Mouse (Mus musculus) CH12.LX (cell line): ENCODE measurements at regions not wholly inside any gene's neighbourhood (a gene's known extent, or its start where the extent isn't known, plus 50 kb on each side); places are given as distances from the start of the nearest gene placed in this dataset.

Source experiments
- DNase-seq: peaks from one replicate; pipeline ENCODE4 v3.0.0-alpha.2; 2013; ENCODE audit errors: extremely low read depth
- H3K27ac ChIP-seq: 2 replicates; pipeline ENCODE4 v1.5.1; 2012; ENCODE audit warnings: low read depth, mild to moderate bottlenecking, control low read depth, moderate library complexity; ENCODE audit not compliant: insufficient read depth
- H3K27me3 ChIP-seq: replicated peaks from 2 replicates; pipeline ENCODE3; 2012; ENCODE audit warnings: inconsistent platforms
- H3K36me3 ChIP-seq, 2 experiments: replicated peaks in 1 of 2; 2 replicates each; pipeline versions ENCODE3 to v1.6.1; 2012; ENCODE audit warnings: inconsistent platforms in 1 of 2, low read length in 1 of 2, mild to moderate bottlenecking in 1 of 2, mixed read lengths in 1 of 2, moderate library complexity in 1 of 2; ENCODE audit not compliant: control insufficient read depth in 1 of 2, insufficient read depth in 1 of 2
- H3K4me1 ChIP-seq, 2 experiments: 2 replicates each; pipeline ENCODE4 v1.6.1; 2012; ENCODE audit warnings: inconsistent platforms in 1 of 2, moderate library complexity in 1 of 2; ENCODE audit not compliant: insufficient read depth in 2 of 2, control insufficient read depth in 1 of 2
- H3K4me2 ChIP-seq: 2 replicates; pipeline ENCODE4 v1.6.1; 2012; ENCODE audit warnings: low read depth, mild to moderate bottlenecking, control low read depth; ENCODE audit not compliant: poor library complexity, insufficient read depth, severe bottlenecking
- H3K4me3 ChIP-seq, 3 experiments: fragments of 150-350 bp in 1 of 3; sonication (generic) in 1 of 3; replicated peaks in 1 of 3; 2 replicates each; pipeline versions ENCODE3 to v1.5.1; 2011 to 2012; ENCODE audit warnings: low read depth in 2 of 3, low read length in 2 of 3, mild to moderate bottlenecking in 2 of 3, moderate library complexity in 2 of 3, control low read depth in 1 of 3, improper control_type of control experiment in 1 of 3, inconsistent platforms in 1 of 3, mixed read lengths in 1 of 3; ENCODE audit not compliant: poor library complexity in 1 of 3
- H3K79me2 ChIP-seq: replicated peaks from 2 replicates; pipeline ENCODE4 v1.6.1; 2012; ENCODE audit warnings: mild to moderate bottlenecking, moderate library complexity; ENCODE audit not compliant: control insufficient read depth, poor library complexity, insufficient read depth, severe bottlenecking; ENCODE audit errors: extremely low read depth
- H3K9ac ChIP-seq: 2 replicates; pipeline ENCODE4 v1.6.1; 2012; ENCODE audit warnings: low read depth, mild to moderate bottlenecking, control low read depth, moderate library complexity; ENCODE audit not compliant: insufficient read depth
- H3K9me3 ChIP-seq: replicated peaks from 2 replicates; pipeline ENCODE3; 2012; ENCODE audit warnings: low read length, inconsistent platforms, mixed read lengths
- BHLHE40 ChIP-seq: IDR thresholded peaks from 2 replicates; pipeline ENCODE4 v1.6.1; 2011; ENCODE audit warnings: mild to moderate bottlenecking, low read depth, low read length, improper control_type of control experiment
- CHD1 ChIP-seq: IDR thresholded peaks from 2 replicates; pipeline ENCODE4 v1.6.1; 2012; ENCODE audit warnings: low read depth, low read length, improper control_type of control experiment, inconsistent platforms
- CHD2 ChIP-seq: IDR thresholded peaks from 2 replicates; pipeline ENCODE4 v1.6.1; 2011; ENCODE audit warnings: low read length, improper control_type of control experiment
- CTCF ChIP-seq, 2 experiments: IDR thresholded peaks in 1 of 2; conservative IDR thresholded peaks in 1 of 2; 2 replicates each; pipeline ENCODE4 v1.5.1; 2011 to 2012; ENCODE audit warnings: low read depth in 2 of 2, low read length in 2 of 2, improper control_type of control experiment in 1 of 2, inconsistent platforms in 1 of 2, mild to moderate bottlenecking in 1 of 2, moderate library complexity in 1 of 2
- E2F4 ChIP-seq: IDR thresholded peaks from 2 replicates; pipeline ENCODE4 v1.6.1; 2011; ENCODE audit warnings: low read depth, low read length, improper control_type of control experiment; ENCODE audit not compliant: insufficient replicate concordance
- ELF1 ChIP-seq: IDR thresholded peaks from 2 replicates; pipeline ENCODE4 v1.6.1; 2014; ENCODE audit warnings: low read depth, mild to moderate bottlenecking, inconsistent platforms, low read length, improper control_type of control experiment
- EP300 ChIP-seq: IDR thresholded peaks from 2 replicates; pipeline ENCODE4 v1.6.1; 2011; ENCODE audit warnings: low read length, improper control_type of control experiment
- ETS1 ChIP-seq: conservative IDR thresholded peaks from 2 replicates; pipeline ENCODE4 v1.6.1; 2012; ENCODE audit warnings: low read depth, mild to moderate bottlenecking, inconsistent platforms, low read length, improper control_type of control experiment, moderate library complexity
- GABPA ChIP-seq: IDR thresholded peaks from 2 replicates; pipeline ENCODE4 v1.6.1; 2012; ENCODE audit warnings: low read depth, low read length, improper control_type of control experiment, inconsistent platforms; ENCODE audit not compliant: insufficient replicate concordance
- HCFC1 ChIP-seq: IDR thresholded peaks from 2 replicates; pipeline ENCODE4 v1.6.1; 2012; ENCODE audit warnings: low read depth, mild to moderate bottlenecking, inconsistent platforms, low read length, improper control_type of control experiment
- IRF4 ChIP-seq: IDR thresholded peaks from 2 replicates; pipeline ENCODE4 v1.6.1; 2014; ENCODE audit warnings: low read depth, mild to moderate bottlenecking, inconsistent platforms, low read length, improper control_type of control experiment
- JUN ChIP-seq: IDR thresholded peaks from 2 replicates; pipeline ENCODE4 v1.6.1; 2011; ENCODE audit warnings: low read depth, mild to moderate bottlenecking, low read length, improper control_type of control experiment, moderate library complexity; ENCODE audit not compliant: insufficient read depth
- JUND ChIP-seq: conservative IDR thresholded peaks from 2 replicates; pipeline ENCODE4 v1.6.1; 2011; ENCODE audit warnings: low read depth, low read length, improper control_type of control experiment
- KAT2A ChIP-seq: IDR thresholded peaks from 2 replicates; pipeline ENCODE4 v1.6.1; 2012; ENCODE audit warnings: low read length, improper control_type of control experiment, inconsistent platforms; ENCODE audit not compliant: insufficient replicate concordance
- MAFK ChIP-seq: IDR thresholded peaks from 2 replicates; pipeline ENCODE4 v1.6.1; 2011; ENCODE audit warnings: low read length, improper control_type of control experiment; ENCODE audit not compliant: insufficient replicate concordance
- MAX ChIP-seq: IDR thresholded peaks from 2 replicates; pipeline ENCODE4 v1.6.1; 2011; ENCODE audit warnings: low read length, improper control_type of control experiment
- MAZ ChIP-seq: IDR thresholded peaks from 2 replicates; pipeline ENCODE4 v1.6.1; 2012; ENCODE audit warnings: low read depth, mild to moderate bottlenecking, inconsistent platforms, low read length, improper control_type of control experiment, moderate library complexity
- MEF2A ChIP-seq: IDR thresholded peaks from 2 replicates; pipeline ENCODE4 v1.6.1; 2014; ENCODE audit warnings: low read depth, mild to moderate bottlenecking, inconsistent platforms, low read length, improper control_type of control experiment, borderline replicate concordance
- MXI1 ChIP-seq: IDR thresholded peaks from 2 replicates; pipeline ENCODE4 v1.6.1; 2011; ENCODE audit warnings: mild to moderate bottlenecking, low read depth, low read length, improper control_type of control experiment
- MYC ChIP-seq: IDR thresholded peaks from 2 replicates; pipeline ENCODE4 v1.6.1; 2011; ENCODE audit warnings: low read depth, mild to moderate bottlenecking, improper control_type of control experiment, low read length
- NELFE ChIP-seq: IDR thresholded peaks from 2 replicates; pipeline ENCODE4 v1.6.1; 2011; ENCODE audit warnings: low read depth, low read length, improper control_type of control experiment
- NRF1 ChIP-seq: IDR thresholded peaks from 2 replicates; pipeline ENCODE4 v1.6.1; 2014; ENCODE audit warnings: low read depth, mild to moderate bottlenecking, inconsistent platforms, low read length, improper control_type of control experiment, moderate library complexity
- PAX5 ChIP-seq: IDR thresholded peaks from 2 replicates; pipeline ENCODE4 v1.6.1; 2012; ENCODE audit warnings: low read length, inconsistent platforms, mixed read lengths
- POLR2A ChIP-seq: IDR thresholded peaks from 2 replicates; pipeline ENCODE4 v1.6.1; 2011; ENCODE audit warnings: low read depth, mild to moderate bottlenecking, improper control_type of control experiment, low read length
- POLR2AphosphoS2 ChIP-seq: IDR thresholded peaks from 2 replicates; pipeline ENCODE4 v1.6.1; 2011; ENCODE audit warnings: low read depth, low read length, improper control_type of control experiment
- RAD21 ChIP-seq: IDR thresholded peaks from 2 replicates; pipeline ENCODE4 v1.6.1; 2011; ENCODE audit warnings: low read depth, mild to moderate bottlenecking, low read length, improper control_type of control experiment, moderate library complexity
- RCOR1 ChIP-seq: conservative IDR thresholded peaks from 2 replicates; pipeline ENCODE4 v1.6.1; 2012; ENCODE audit warnings: low read depth, mild to moderate bottlenecking, inconsistent platforms, low read length, improper control_type of control experiment
- SIN3A ChIP-seq: IDR thresholded peaks from 2 replicates; pipeline ENCODE4 v1.6.1; 2012; ENCODE audit warnings: low read length, improper control_type of control experiment, inconsistent platforms
- SMC3 ChIP-seq: IDR thresholded peaks from 2 replicates; pipeline ENCODE4 v1.6.1; 2011; ENCODE audit warnings: low read depth, low read length, improper control_type of control experiment
- TBP ChIP-seq: conservative IDR thresholded peaks from 2 replicates; pipeline ENCODE4 v1.6.1; 2011; ENCODE audit warnings: low read depth, low read length, improper control_type of control experiment
- TCF12 ChIP-seq: IDR thresholded peaks from 2 replicates; pipeline ENCODE4 v1.6.1; 2014; ENCODE audit warnings: low read depth, mild to moderate bottlenecking, inconsistent platforms, low read length, improper control_type of control experiment
- UBTF ChIP-seq: IDR thresholded peaks from 2 replicates; pipeline ENCODE4 v1.6.1; 2012; ENCODE audit warnings: low read depth, mild to moderate bottlenecking, inconsistent platforms, low read length, improper control_type of control experiment, moderate library complexity
- USF1 ChIP-seq: IDR thresholded peaks from 2 replicates; pipeline ENCODE4 v1.6.1; 2014; ENCODE audit warnings: low read depth, mild to moderate bottlenecking, inconsistent platforms, low read length, improper control_type of control experiment
- USF2 ChIP-seq: conservative IDR thresholded peaks from 2 replicates; pipeline ENCODE4 v1.6.1; 2011; ENCODE audit warnings: low read depth, low read length, improper control_type of control experiment
- ZC3H11A ChIP-seq: IDR thresholded peaks from 2 replicates; pipeline ENCODE4 v1.6.1; 2012; ENCODE audit warnings: low read depth, mild to moderate bottlenecking, inconsistent platforms, low read length, improper control_type of control experiment
- ZKSCAN1 ChIP-seq: IDR thresholded peaks from 2 replicates; pipeline ENCODE4 v1.6.1; 2012; ENCODE audit warnings: low read depth, inconsistent platforms, low read length, improper control_type of control experiment, borderline replicate concordance
- ZMIZ1 ChIP-seq: IDR thresholded peaks from 2 replicates; pipeline ENCODE4 v1.6.1; 2012; ENCODE audit warnings: low read depth, mild to moderate bottlenecking, inconsistent platforms, low read length, improper control_type of control experiment
- ZNF384 ChIP-seq: IDR thresholded peaks from 2 replicates; pipeline ENCODE4 v1.6.1; 2012; ENCODE audit warnings: low read depth, low read length, improper control_type of control experiment, inconsistent platforms
- dilution Hi-C: fragments of 300-500 bp; cut with MboI; formaldehyde crosslinking; loops from 2 replicates; pipeline ENCODE4 v1.14.3; 2020; ENCODE audit warnings: low sequenced_read_pairs; ENCODE audit not compliant: extremely low pct_unique_long_range_greater_than_20kb, extremely low pct_ligation_motif_present
- in situ Hi-C: fragments of 300-500 bp; cut with MboI; formaldehyde crosslinking; loops from 3 replicates; pipeline ENCODE4 v1.14.3; 2019; ENCODE audit warnings: low sequenced_read_pairs, low pct_ligation_motif_present, low pct_unique_long_range_greater_than_20kb, mixed read lengths

DNA sequence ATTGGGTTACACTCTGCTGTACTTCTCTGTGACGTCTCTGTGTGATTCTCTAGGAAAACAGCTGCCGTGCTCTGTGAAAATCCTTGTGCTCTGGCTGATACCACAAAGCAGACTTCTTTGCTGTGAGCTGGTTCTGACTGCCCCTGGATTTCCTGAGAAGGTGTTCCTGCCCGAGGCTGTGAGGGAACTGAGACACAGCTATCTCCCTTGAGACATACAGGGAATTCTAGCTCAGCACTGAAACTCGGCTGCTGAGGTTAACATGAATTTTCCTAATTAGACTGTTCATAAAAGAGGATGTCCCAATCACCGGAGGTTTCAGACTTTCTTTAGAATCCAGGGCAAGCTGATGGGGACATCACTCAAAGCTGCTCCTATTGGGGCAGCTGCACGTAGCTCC is 233.4 kb upstream of the Bmper start:
- Histone ChIP-seq H3K9me3 (no peaks in the 10 kb centered on the region), H3K27me3 (no peaks in the 10 kb centered on the region), H3K9ac (no peak overlapping the region), H3K79me2 (no peaks in the 10 kb centered on the region)
- TF ChIP-seq CHD1 (no peak), SMC3 (0 out of 2 replicates have a peak, but pooled peaks have one; percentile 2), JUND (no peak; the same call in 1 of the 2 replicates), MEF2A (peak; percentile 57; the same call in 1 of the 2 replicates), POLR2AphosphoS2 (no peak), MAFK (peak; percentile 65), ZNF384 (no peak), NELFE (no peak), MYC (no peak), JUN (no peak), MAZ (no peak), POLR2A (no peak), CTCF (conservative IDR thresholded peaks at IDR 0.05 in 1 of 2, IDR thresholded peaks at IDR 0.05 in 1 of 2; ENCODE audit: low read depth in 2 of 2, low read length in 2 of 2) (no peak), GABPA (no peak), TBP (0 out of 2 replicates have a peak, but pooled peaks have one; percentile 33), RCOR1 (no peak), ZMIZ1 (no peak), IRF4 (peak; percentile 92), EP300 (peak; percentile 92), HCFC1 (no peak), ETS1 (peak; percentile 79), ZC3H11A (no peak), KAT2A (0 out of 2 replicates have a peak, but pooled peaks have one; percentile 24), SIN3A (peak; percentile 46), NRF1 (no peak), E2F4 (no peak), USF2 (no peak), TCF12 (peak; percentile 57), UBTF (no peak), ZKSCAN1 (no peak), USF1 (no peak), PAX5 (no peak), BHLHE40 (peak; percentile 79), MXI1 (no peak), RAD21 (no peak; the same call in none of the 2 replicates), ELF1 (no peak), MAX (no peak), CHD2 (peak; percentile 51; the same call in 1 of the 2 replicates)
- TF ChIP-seq, all 38 proteins: peak for 12
- Histone ChIP-seq H3K27ac (no peak overlapping the region), H3K36me3 (no peaks in the 10 kb centered on the region), H3K4me3 (no peak overlapping the region), H3K4me1 (peaks cover 8 to 51% of the 10 kb centered on the region in 2 experiments), H3K4me2 (peak overlapping the region; percentile 14; the same call in 1 of the 2 replicates)
- dilution Hi-C loops, result no loop called here
- DNase-seq, result peak; percentile 82
- in situ Hi-C loops, result no loop called here
